Mouse (Mus musculus) CH12.LX (cell line): ENCODE measurements around the gene Cd2. TPM values are rescaled to one million over a fixed set of nuclear protein-coding genes. Genes with fewer than 3 reads are reported as not detected.

Source experiments
- DNase-seq: peaks from one replicate; pipeline ENCODE4 v3.0.0-alpha.2; 2013; ENCODE audit errors: extremely low read depth
- H3K27ac ChIP-seq: 2 replicates; pipeline ENCODE4 v1.5.1; 2012; ENCODE audit warnings: low read depth, mild to moderate bottlenecking, control low read depth, moderate library complexity; ENCODE audit not compliant: insufficient read depth
- H3K27me3 ChIP-seq: replicated peaks from 2 replicates; pipeline ENCODE3; 2012; ENCODE audit warnings: inconsistent platforms
- H3K36me3 ChIP-seq, 2 experiments: replicated peaks in 1 of 2; 2 replicates each; pipeline versions ENCODE3 to v1.6.1; 2012; ENCODE audit warnings: inconsistent platforms in 1 of 2, low read length in 1 of 2, mild to moderate bottlenecking in 1 of 2, mixed read lengths in 1 of 2, moderate library complexity in 1 of 2; ENCODE audit not compliant: control insufficient read depth in 1 of 2, insufficient read depth in 1 of 2
- H3K4me1 ChIP-seq, 2 experiments: 2 replicates each; pipeline ENCODE4 v1.6.1; 2012; ENCODE audit warnings: inconsistent platforms in 1 of 2, moderate library complexity in 1 of 2; ENCODE audit not compliant: insufficient read depth in 2 of 2, control insufficient read depth in 1 of 2
- H3K4me2 ChIP-seq: 2 replicates; pipeline ENCODE4 v1.6.1; 2012; ENCODE audit warnings: low read depth, mild to moderate bottlenecking, control low read depth; ENCODE audit not compliant: poor library complexity, insufficient read depth, severe bottlenecking
- H3K4me3 ChIP-seq, 3 experiments: fragments of 150-350 bp in 1 of 3; sonication (generic) in 1 of 3; replicated peaks in 1 of 3; 2 replicates each; pipeline versions ENCODE3 to v1.5.1; 2011 to 2012; ENCODE audit warnings: low read depth in 2 of 3, low read length in 2 of 3, mild to moderate bottlenecking in 2 of 3, moderate library complexity in 2 of 3, control low read depth in 1 of 3, improper control_type of control experiment in 1 of 3, inconsistent platforms in 1 of 3, mixed read lengths in 1 of 3; ENCODE audit not compliant: poor library complexity in 1 of 3
- H3K79me2 ChIP-seq: replicated peaks from 2 replicates; pipeline ENCODE4 v1.6.1; 2012; ENCODE audit warnings: mild to moderate bottlenecking, moderate library complexity; ENCODE audit not compliant: control insufficient read depth, poor library complexity, insufficient read depth, severe bottlenecking; ENCODE audit errors: extremely low read depth
- H3K9ac ChIP-seq: 2 replicates; pipeline ENCODE4 v1.6.1; 2012; ENCODE audit warnings: low read depth, mild to moderate bottlenecking, control low read depth, moderate library complexity; ENCODE audit not compliant: insufficient read depth
- H3K9me3 ChIP-seq: replicated peaks from 2 replicates; pipeline ENCODE3; 2012; ENCODE audit warnings: low read length, inconsistent platforms, mixed read lengths
- CHD2 ChIP-seq: IDR thresholded peaks from 2 replicates; pipeline ENCODE4 v1.6.1; 2011; ENCODE audit warnings: low read length, improper control_type of control experiment
- GABPA ChIP-seq: IDR thresholded peaks from 2 replicates; pipeline ENCODE4 v1.6.1; 2012; ENCODE audit warnings: low read depth, low read length, improper control_type of control experiment, inconsistent platforms; ENCODE audit not compliant: insufficient replicate concordance
- HCFC1 ChIP-seq: IDR thresholded peaks from 2 replicates; pipeline ENCODE4 v1.6.1; 2012; ENCODE audit warnings: low read depth, mild to moderate bottlenecking, inconsistent platforms, low read length, improper control_type of control experiment
- JUND ChIP-seq: conservative IDR thresholded peaks from 2 replicates; pipeline ENCODE4 v1.6.1; 2011; ENCODE audit warnings: low read depth, low read length, improper control_type of control experiment
- KAT2A ChIP-seq: IDR thresholded peaks from 2 replicates; pipeline ENCODE4 v1.6.1; 2012; ENCODE audit warnings: low read length, improper control_type of control experiment, inconsistent platforms; ENCODE audit not compliant: insufficient replicate concordance
- MAZ ChIP-seq: IDR thresholded peaks from 2 replicates; pipeline ENCODE4 v1.6.1; 2012; ENCODE audit warnings: low read depth, mild to moderate bottlenecking, inconsistent platforms, low read length, improper control_type of control experiment, moderate library complexity
- MEF2A ChIP-seq: IDR thresholded peaks from 2 replicates; pipeline ENCODE4 v1.6.1; 2014; ENCODE audit warnings: low read depth, mild to moderate bottlenecking, inconsistent platforms, low read length, improper control_type of control experiment, borderline replicate concordance
- MXI1 ChIP-seq: IDR thresholded peaks from 2 replicates; pipeline ENCODE4 v1.6.1; 2011; ENCODE audit warnings: mild to moderate bottlenecking, low read depth, low read length, improper control_type of control experiment
- MYC ChIP-seq: IDR thresholded peaks from 2 replicates; pipeline ENCODE4 v1.6.1; 2011; ENCODE audit warnings: low read depth, mild to moderate bottlenecking, improper control_type of control experiment, low read length
- NELFE ChIP-seq: IDR thresholded peaks from 2 replicates; pipeline ENCODE4 v1.6.1; 2011; ENCODE audit warnings: low read depth, low read length, improper control_type of control experiment
- NRF1 ChIP-seq: IDR thresholded peaks from 2 replicates; pipeline ENCODE4 v1.6.1; 2014; ENCODE audit warnings: low read depth, mild to moderate bottlenecking, inconsistent platforms, low read length, improper control_type of control experiment, moderate library complexity
- PAX5 ChIP-seq: IDR thresholded peaks from 2 replicates; pipeline ENCODE4 v1.6.1; 2012; ENCODE audit warnings: low read length, inconsistent platforms, mixed read lengths
- POLR2AphosphoS2 ChIP-seq: IDR thresholded peaks from 2 replicates; pipeline ENCODE4 v1.6.1; 2011; ENCODE audit warnings: low read depth, low read length, improper control_type of control experiment
- SIN3A ChIP-seq: IDR thresholded peaks from 2 replicates; pipeline ENCODE4 v1.6.1; 2012; ENCODE audit warnings: low read length, improper control_type of control experiment, inconsistent platforms
- TBP ChIP-seq: conservative IDR thresholded peaks from 2 replicates; pipeline ENCODE4 v1.6.1; 2011; ENCODE audit warnings: low read depth, low read length, improper control_type of control experiment
- TCF12 ChIP-seq: IDR thresholded peaks from 2 replicates; pipeline ENCODE4 v1.6.1; 2014; ENCODE audit warnings: low read depth, mild to moderate bottlenecking, inconsistent platforms, low read length, improper control_type of control experiment
- UBTF ChIP-seq: IDR thresholded peaks from 2 replicates; pipeline ENCODE4 v1.6.1; 2012; ENCODE audit warnings: low read depth, mild to moderate bottlenecking, inconsistent platforms, low read length, improper control_type of control experiment, moderate library complexity
- USF2 ChIP-seq: conservative IDR thresholded peaks from 2 replicates; pipeline ENCODE4 v1.6.1; 2011; ENCODE audit warnings: low read depth, low read length, improper control_type of control experiment
- ZMIZ1 ChIP-seq: IDR thresholded peaks from 2 replicates; pipeline ENCODE4 v1.6.1; 2012; ENCODE audit warnings: low read depth, mild to moderate bottlenecking, inconsistent platforms, low read length, improper control_type of control experiment
- ZNF384 ChIP-seq: IDR thresholded peaks from 2 replicates; pipeline ENCODE4 v1.6.1; 2012; ENCODE audit warnings: low read depth, low read length, improper control_type of control experiment, inconsistent platforms
- dilution Hi-C: fragments of 300-500 bp; cut with MboI; formaldehyde crosslinking; loops from 2 replicates; pipeline ENCODE4 v1.14.3; 2020; ENCODE audit warnings: low sequenced_read_pairs; ENCODE audit not compliant: extremely low pct_unique_long_range_greater_than_20kb, extremely low pct_ligation_motif_present
- in situ Hi-C: fragments of 300-500 bp; cut with MboI; formaldehyde crosslinking; loops from 3 replicates; pipeline ENCODE4 v1.14.3; 2019; ENCODE audit warnings: low sequenced_read_pairs, low pct_ligation_motif_present, low pct_unique_long_range_greater_than_20kb, mixed read lengths
- polyA plus RNA-seq: library from polyadenylated mRNA; unstranded; fragments of >175 nt; gene quantifications from 2 replicates; pipeline ENCODE4 v1.2.1, GENCODE M21; 2012; ENCODE audit warnings: low read depth; ENCODE audit not compliant: insufficient read length
- total RNA-seq, 2 experiments: library from RNA; depleted of rRNA; stranded (reverse); fragments of 300-350 nt in 1 of 2; fragments of >200 nt in 1 of 2; gene quantifications; 2 replicates each; pipeline ENCODE4 v1.2.3; 2012 to 2014

The Cd2 gene
- total and polyA plus RNA-seq, 3 experiments = 9.5 to 35.0 (median 18.0) TPM

- Histone ChIP-seq H3K9me3 (no peaks in the 10 kb centered on the region), H3K9ac (no peak overlapping the region), H3K4me1 (0 out of 4 replicates have a peak, but pooled peaks cover 0 to 2% of the 10 kb centered on the region in 2 experiments), H3K36me3 (no peaks in the 10 kb centered on the region), H3K27ac (no peak overlapping the region), H3K27me3 (no peaks in the 10 kb centered on the region), H3K4me3 (no peak overlapping the region), H3K79me2 (no peaks in the 10 kb centered on the region), H3K4me2 (no peak overlapping the region)
- no peak for TF ChIP-seq MXI1
- no peak for DNase-seq
- in situ Hi-C loops (no loop called here), dilution Hi-C loops (no loop called here)
Observed at GRCm38 (mm10) chr3:101327248-101327647, 39.5 kb upstream of the Cd2 start.

DNA sequence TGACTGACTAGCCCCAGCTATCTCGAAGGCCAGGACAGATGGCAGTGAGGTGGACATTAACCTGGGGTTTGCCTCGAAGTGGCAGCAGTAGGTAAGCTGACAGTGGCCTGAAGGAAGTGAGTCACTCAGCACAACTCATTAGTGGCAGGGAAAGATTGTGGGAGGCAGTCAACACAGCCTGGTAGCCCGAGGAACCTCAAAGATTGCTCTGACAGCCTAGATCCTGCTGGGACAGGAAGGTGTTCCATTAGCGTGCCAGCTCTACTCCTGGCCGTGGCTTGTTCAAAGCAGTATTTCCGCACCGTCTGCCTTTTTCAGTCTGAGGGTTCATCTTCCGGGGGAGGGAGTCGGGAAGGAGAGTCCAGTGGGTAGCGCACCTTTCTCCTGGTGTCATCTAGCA is 34.7 kb upstream of the Cd2 start:
- Histone ChIP-seq H3K4me2 (no peak overlapping the region), H3K27me3 (no peaks in the 10 kb centered on the region), H3K36me3 (no peaks in the 10 kb centered on the region), H3K4me1 (0 out of 4 replicates have a peak, but pooled peaks cover 0 to 3% of the 10 kb centered on the region in 2 experiments), H3K9ac (no peak overlapping the region), H3K9me3 (peaks cover 2% of the 10 kb centered on the region), H3K4me3 (no peak overlapping the region), H3K79me2 (no peaks in the 10 kb centered on the region), H3K27ac (no peak overlapping the region)
- dilution Hi-C loops (no loop called here), in situ Hi-C loops (loop anchor here (25.0 kb wide), 1 partner anchor 490 kb away; no protein-coding TSS in a partner anchor)
- no peak for TF ChIP-seq JUND
- TF ChIP-seq USF2 = no peak
- no peak for TF ChIP-seq TCF12
- no peak for TF ChIP-seq POLR2AphosphoS2
- no peak for TF ChIP-seq CHD2
- no peak for TF ChIP-seq TBP
- TF ChIP-seq PAX5 = no peak
- TF ChIP-seq KAT2A = no peak
- no peak for TF ChIP-seq MEF2A
- no peak for TF ChIP-seq HCFC1
- TF ChIP-seq NELFE = no peak
- no peak for TF ChIP-seq GABPA
- TF ChIP-seq UBTF = no peak
- TF ChIP-seq ZNF384 = no peak
- DNase-seq = no peak

DNA sequence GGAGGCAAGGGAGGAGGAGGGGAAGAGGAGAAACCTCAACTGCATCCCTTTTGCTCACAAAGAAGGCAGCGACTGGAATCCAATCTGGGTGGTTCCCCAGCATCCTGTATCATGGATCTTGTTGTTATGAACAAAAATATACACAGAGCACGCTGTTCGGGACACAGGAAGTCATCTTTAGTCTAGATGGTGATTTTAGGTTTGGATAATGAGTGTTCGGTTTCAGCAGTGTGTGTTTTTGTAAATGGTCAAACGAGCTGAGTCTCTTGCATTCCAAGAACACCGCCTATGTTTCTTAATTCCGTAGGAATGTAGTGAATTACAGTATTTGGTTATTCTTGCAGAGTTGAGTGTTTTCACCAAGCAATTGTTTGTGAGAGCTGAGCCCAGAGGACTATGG is 33.1 kb upstream of the Cd2 start:
- TF ChIP-seq MYC (no peak), MAZ (no peak), NRF1 (no peak), TBP (no peak), ZMIZ1 (no peak), SIN3A (no peak)
- TF ChIP-seq, all 38 proteins: peak for 0
- dilution Hi-C loops = no loop called here
- Histone ChIP-seq H3K4me3 (no peak overlapping the region), H3K27me3 (no peaks in the 10 kb centered on the region), H3K4me1 (0 out of 4 replicates have a peak, but pooled peaks cover 0 to 3% of the 10 kb centered on the region in 2 experiments), H3K36me3 (no peaks in the 10 kb centered on the region), H3K4me2 (no peak overlapping the region), H3K79me2 (no peaks in the 10 kb centered on the region), H3K9ac (no peak overlapping the region), H3K9me3 (peaks cover 2% of the 10 kb centered on the region), H3K27ac (no peak overlapping the region)
- in situ Hi-C loops = loop anchor here (25.0 kb wide), 1 partner anchor 491 kb away; no protein-coding TSS in a partner anchor
- no peak for DNase-seq
